In the genomic region with DNA sequence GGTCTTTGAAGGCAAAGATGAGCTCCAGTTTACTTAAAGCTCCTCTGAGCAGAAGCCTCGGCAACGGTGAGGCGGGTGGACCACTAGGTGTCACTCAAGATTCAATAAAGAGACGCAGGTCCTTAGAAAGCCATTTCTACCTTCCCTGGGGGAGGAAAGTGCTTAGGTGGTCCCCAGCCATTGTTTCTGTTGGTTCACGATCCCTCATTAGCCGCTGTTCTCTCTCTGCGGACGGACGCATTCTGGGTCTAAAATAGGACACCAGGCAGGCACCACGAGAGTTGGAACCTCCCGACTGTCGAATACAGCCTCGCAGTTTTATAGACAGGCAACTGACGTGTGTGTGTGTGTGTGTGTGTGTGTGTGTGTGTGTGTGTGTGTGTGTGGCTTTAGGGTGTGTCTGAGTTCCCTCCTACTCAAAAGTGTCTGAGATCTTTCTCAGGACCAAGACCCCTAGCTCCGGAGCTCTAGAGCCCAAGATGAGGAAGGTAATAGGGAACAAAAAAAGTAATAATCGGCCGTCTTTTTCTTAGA, we compare ENCODE assay signal across 8 mouse cellular contexts. TPM values are rescaled to one million over a fixed set of nuclear protein-coding genes. Genes with fewer than 3 reads are reported as not detected.
DNase-seq lines count a peak whose midpoint lies in the region; ATAC-seq lines count a peak whose summit lies in the region.

No protein-coding gene starts in this region.

- ATAC-seq in hindbrain, embryonic 16.5 days: peak; percentile 59

- H3K9me3 ChIP-seq in hindbrain, embryonic 16.5 days (ENCODE audit: control insufficient read depth, low read length): no peaks in the 10 kb centered on the region

- H3K4me2 ChIP-seq in hindbrain, embryonic 16.5 days (ENCODE audit: low read length): peak overlapping the region; percentile 47

- peaks cover 5% of the 10 kb centered on the region for H3K4me1 ChIP-seq in hindbrain, embryonic 16.5 days (ENCODE audit: control insufficient read depth, insufficient read depth, low read depth, low read length)

- peak overlapping the region; percentile 26 for H3K27ac ChIP-seq in hindbrain, embryonic 16.5 days (ENCODE audit: low read depth, low read length)

- no peaks in the 10 kb centered on the region for H3K36me3 ChIP-seq in hindbrain, embryonic 16.5 days (ENCODE audit: control insufficient read depth, insufficient read depth, low read length)

- peak overlapping the region; percentile 21 for H3K4me3 ChIP-seq in hindbrain, embryonic 16.5 days (ENCODE audit: low read length)

- no peak overlapping the region; the same call in 1 of the 2 replicates for H3K9ac ChIP-seq in hindbrain, embryonic 16.5 days (ENCODE audit: low read depth, low read length)

- DNase-seq in Muller cell, postnatal 12 days (ENCODE audit: inconsistent ontology term): peak; percentile 77
- peak; percentile 81 to 85 for DNase-seq in cerebellum, postnatal 14 days
- peak; percentile 75 for DNase-seq in gastrocnemius, adult 18-20 months (ENCODE audit: low spot score)
- peak; percentile 77 for DNase-seq in left cerebral cortex, adult 18-20 months (ENCODE audit: low spot score in 2 of 2)
- peak; percentile 76 to 80 for DNase-seq in lung, postnatal 4 days
- DNase-seq in right cerebral cortex, adult 2 months (ENCODE audit: low spot score in 2 of 2): peak; percentile 85 to 89
- peak; percentile 53 to 64 for DNase-seq in urinary bladder, postnatal 36 days (ENCODE audit: low spot score in 2 of 2)

- WGBS in hindbrain, embryonic 16.5 days: 15% methylated on average over 17 of the region's 17 CpGs

- no peaks in the 10 kb centered on the region for H3K27me3 ChIP-seq in hindbrain, embryonic 16.5 days (replicated peaks; ENCODE audit: control insufficient read depth, insufficient read depth, low read length)

RNA-seq across cellular contexts. Expression of a gene that starts 47.0 kb away (rescaled TPM):
- total RNA-seq in gastrocnemius, adult 18-20 months (2021): under 1 TPM; 0.43 to 0.85 TPM
- polyA plus RNA-seq in hindbrain, embryonic 16.5 days (2015; fragmentation: Nextera tagmentation; extraction: Ambion mirVana): 8.3 and 8.4 TPM in 2 replicates
- total RNA-seq in left cerebral cortex, adult 18-20 months (2021): 10 to 100 TPM; 47.5 to 56.2 TPM

Comparison
In these comparisons a context has a peak if more than half of its experiments do, and no peak if none do; other contexts are left out.
1. Peak in every context shown above with its lines: DNase-seq, ATAC-seq, H3K4me3 ChIP-seq and H3K27ac ChIP-seq.
2. RNA of a gene that starts 47.0 kb away (total RNA-seq): 47.5 to 56.2 TPM in left cerebral cortex, adult 18-20 months; 0.43 to 0.85 TPM in gastrocnemius, adult 18-20 months; every median in the first group is over 10 times any median in the second.